Mouse (Mus musculus): Measurements from ENCODE around the gene Map1lc3a. TPM values are rescaled to one million over a fixed set of nuclear protein-coding genes. Genes with fewer than 3 reads are reported as not detected.

Gene Map1lc3a
- total RNA-seq, 2 experiments from 2014 or later = 692 to 703 TPM

DNA sequence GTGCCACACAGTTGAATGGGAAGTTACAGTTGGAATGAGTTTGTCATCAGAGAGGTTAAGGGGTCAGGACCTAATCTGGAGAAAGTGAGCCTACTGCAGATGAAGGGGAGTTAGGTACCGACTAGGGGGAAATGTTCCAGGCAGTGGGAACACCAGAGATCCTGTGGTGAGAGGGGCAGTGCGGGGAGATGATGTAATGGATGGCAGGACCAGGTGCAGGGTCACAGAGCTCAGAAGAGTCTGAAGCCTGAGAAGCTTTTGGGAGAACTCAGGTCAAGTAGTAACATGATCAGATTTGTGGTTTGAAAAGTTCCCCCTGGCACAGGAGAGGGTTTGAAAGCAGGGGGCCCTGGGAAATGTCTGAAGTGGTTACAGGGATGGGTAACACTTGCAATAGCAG is 4.0 kb downstream of the Map1lc3a start:
- DNase-seq = no peak
- intact Hi-C loops (cut with DNase I) = no loop called here

DNA sequence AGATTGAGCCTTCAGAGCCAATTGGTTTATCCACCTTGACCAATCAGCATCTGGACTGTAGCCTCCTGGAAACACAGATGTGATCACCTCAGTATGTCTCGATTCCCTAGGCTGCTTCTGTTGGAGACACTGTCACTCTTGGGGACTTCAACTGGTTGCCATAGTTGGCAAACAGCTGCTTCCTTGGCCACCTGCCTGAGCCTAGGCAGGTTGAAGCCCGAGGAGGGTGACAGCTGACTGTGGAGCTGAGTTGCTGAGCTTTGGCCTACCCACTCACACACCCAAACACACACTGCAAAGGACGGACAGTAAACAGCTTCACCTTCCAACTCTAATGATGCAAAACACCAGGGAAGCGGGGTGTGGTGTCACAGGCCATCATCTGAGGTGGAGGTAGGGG is 7.7 kb downstream of the Map1lc3a start:
- peak; percentile 53 to 75 for DNase-seq
- intact Hi-C loops (cut with DNase I) = no loop called here

DNA sequence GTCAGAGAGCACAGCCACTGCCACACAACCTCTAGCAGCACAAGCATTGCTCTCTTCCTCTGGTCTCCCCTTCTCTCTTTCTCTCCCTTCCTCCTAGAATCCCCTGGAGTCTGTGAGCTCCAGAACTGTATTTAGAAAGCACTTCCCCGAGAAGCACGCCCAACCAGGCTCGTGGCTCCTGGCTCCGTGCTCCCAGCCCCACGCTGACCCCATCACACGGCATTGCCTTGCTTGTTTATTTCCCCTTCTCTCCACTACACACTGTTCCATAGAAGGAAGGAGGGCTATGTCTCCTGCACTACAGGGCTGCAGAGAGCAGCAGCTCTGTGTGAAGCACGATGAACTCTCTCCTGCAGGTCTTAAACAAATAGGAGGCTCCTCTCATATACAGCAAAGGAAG is 8.6 kb downstream of the Map1lc3a start:
- intact Hi-C loops (cut with DNase I) = no loop called here
- peak in 1 of 2 experiments; percentile 53 for DNase-seq

DNA sequence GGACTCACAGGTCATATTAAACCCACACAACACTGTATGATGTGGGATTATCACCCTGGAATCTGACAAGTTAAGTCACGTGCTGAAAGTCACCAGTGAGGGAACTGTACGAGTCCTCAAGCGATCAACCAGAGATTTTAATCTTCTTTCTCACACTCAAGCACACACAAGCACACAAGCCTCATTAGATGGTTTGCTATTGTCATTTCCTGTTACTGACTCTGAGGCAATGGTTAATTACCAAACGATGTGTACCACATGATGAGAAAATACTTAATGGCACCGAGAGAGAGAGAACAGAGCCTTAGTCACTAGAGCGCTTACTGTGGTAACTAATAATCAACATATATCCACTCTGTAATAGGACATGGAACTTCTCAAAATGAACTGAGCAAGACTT is 9.6 kb downstream of the Map1lc3a start:
- intact Hi-C loops (cut with DNase I) = no loop called here
- no peak for DNase-seq

DNA sequence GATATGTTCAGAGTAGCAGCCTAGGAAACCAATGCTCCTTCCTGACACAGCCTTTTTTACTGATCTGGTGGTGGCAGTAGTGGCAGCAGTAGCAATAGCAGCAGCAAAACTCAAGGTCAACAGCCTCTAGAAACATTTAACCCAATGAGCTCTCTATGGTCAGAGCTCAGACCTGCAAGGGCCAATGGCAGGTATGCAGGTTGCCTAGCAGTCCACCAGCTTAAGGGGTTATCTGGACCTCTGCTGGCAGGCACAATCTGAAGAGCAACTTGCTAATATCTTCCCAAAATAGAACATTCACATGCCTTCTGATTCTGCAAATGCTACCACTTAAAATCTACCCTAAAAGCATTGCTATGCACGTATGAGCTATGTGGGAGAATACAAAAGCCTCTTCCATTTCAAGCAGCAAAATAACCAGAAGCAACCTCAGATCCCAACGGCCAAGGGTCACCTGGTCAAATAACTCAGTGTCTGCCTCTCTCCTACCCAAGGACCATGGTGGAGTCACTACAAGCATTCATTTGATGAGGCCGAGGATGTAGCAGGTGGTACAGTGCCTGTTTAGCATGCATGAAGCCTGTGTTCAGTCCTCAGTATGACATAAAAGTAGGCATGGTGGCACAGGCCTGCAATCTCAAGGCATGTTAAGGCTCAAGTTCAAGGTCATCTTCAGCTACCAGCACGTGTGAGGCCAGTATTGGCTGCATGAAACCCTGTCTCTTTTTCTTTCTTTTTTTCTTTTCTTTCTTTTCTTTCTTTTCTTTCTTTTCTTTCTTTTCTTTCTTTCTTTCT is 11.6 kb downstream of the Map1lc3a start:
- intact Hi-C loops (cut with DNase I) = no loop called here
- peak in 1 of 2 experiments; percentile 28 for DNase-seq

DNA sequence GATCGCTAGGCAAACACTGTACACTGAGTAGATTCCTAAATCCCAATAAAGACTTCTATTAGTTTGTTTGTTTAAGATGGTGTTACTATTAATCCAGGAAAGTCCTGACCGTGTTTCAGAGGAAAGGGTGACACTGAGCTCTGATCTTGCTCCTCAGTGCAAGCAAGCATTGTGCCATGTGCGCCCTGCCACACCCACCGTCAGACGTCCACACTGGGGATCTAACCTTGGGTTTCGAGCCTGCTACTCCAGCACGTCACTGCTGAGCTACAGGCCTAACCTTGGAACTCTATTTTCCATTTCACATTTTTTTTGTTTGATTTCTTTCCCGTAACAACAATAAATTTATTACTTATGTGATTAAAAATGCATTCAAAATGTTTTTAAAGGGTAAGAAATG is 14.0 kb downstream of the Map1lc3a start:
- intact Hi-C loops (cut with DNase I) = no loop called here
- no peak for DNase-seq

DNA sequence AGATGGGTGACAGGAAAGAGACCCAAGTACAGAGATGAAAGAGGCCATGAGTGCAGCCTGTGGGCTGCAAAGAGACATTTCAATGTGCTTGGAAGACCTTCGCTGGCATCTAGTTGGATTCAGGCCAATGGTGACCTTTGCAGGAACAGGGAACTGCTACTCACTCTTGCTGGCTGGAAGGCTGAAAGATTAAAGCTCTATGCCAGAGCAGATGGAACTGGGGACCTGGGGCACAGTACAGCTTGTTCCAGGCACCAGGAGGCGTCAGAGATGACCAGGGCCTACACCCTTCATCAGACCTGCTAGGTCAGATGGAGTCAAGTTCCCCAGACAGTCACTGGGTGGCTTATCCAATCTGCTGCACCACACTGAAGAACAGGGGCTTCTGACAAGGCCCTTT is 17.3 kb downstream of the Map1lc3a start:
- DNase-seq = peak; percentile 36 to 53
- intact Hi-C loops (cut with DNase I) = no loop called here

DNA sequence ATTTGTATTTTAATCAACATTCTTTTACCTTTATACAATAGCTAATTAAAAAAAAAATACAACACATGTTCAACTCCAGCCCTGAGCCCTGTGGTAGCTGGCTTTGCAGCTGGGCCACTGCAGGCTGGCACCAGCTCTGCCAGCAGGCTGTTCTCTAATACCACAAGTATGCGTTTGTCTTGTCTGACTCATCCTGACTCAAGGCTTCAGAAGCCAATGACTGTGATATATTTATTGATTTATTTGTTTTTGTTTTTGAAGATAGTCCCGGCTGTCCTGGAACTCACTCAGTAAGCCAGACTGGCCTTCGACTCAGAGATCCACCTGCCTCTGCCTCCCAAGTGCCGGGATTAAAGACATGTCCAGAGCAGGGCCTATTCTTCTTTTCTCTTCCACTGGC is 17.8 kb downstream of the Map1lc3a start:
- DNase-seq = no peak
- intact Hi-C loops (cut with DNase I) = no loop called here

DNA sequence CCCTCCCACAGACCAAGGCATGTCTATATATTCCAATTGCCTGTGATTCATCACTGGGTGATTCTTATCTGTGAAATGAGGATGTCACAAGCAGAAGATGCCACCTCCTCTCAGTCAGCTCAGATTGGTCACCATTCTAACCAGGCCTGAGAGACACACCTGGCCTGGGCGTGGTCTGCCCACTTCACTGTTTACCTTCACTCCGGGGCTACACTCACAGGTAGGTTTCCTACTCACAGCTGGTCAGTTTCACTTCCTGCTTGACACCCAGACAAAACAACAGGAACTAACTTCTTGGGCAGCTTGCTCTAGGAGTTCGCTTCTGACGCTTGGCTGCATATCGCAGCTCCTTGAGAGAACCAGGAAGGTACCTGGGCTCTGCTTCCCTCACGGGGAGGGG is 19.4 kb downstream of the Map1lc3a start:
- no peak for DNase-seq
- intact Hi-C loops (cut with DNase I) = loop anchor here (5.0 kb wide), 1 partner anchor 87 kb away; the partner anchor contains the start of gene Trp53inp2

DNA sequence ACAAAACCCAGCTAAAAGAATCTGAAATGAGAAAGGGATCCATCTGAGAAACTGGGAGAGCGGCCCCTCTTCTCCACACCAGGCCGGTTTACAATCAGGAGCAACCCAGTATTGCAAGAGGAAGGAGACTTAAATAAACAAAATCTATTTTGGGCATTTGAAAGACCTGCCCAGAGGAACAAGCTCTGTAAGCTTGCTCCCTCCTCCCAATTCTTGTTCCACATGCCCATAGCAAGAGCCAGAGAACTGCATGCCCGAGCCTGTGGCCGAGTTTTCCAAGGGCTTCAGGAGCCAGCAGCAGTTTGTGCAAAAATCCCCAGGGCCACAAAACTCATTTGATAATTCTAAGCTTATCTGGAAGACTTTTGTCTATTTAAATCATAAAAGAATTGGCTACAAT is 23.5 kb downstream of the Map1lc3a start:
- intact Hi-C loops (cut with DNase I) = loop anchor here (5.0 kb wide), 1 partner anchor 83 kb away; the partner anchor contains the start of gene Trp53inp2
- DNase-seq = peak in 1 of 2 experiments; percentile 37

DNA sequence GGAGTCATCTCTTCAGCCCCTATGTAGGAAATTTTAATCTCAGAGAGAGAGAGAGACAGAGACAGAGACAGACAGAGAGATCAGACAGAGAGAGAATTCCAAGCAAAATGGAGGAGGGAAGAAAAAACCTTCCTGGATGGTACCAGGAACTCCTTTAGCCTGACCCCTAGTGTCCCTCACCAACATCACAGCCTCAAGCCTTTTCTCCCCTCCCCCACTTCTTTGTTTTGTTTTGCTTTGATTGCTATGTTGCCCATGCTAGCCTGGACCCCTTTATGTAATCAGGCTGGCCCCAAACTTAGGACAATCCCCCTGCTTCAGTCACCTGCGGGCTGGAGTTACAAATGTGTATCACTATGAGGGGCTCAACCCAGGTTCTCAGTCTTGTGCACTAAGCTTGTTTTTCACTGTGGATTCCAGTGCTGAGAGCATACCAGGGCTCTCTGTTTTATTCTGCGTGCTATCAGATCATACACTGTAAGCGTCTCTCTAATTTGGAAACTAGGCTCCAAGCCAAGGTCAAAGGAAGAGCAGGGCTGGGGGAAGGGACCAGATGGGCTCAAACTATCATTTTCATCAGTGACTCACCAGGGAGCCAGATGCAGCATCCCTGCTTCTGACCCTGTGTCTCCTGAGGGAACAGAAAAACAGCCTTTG is 33.0 kb downstream of the Map1lc3a start:
- intact Hi-C loops (cut with DNase I) = no loop called here
- DNase-seq = peak in 1 of 2 experiments; percentile 37

DNA sequence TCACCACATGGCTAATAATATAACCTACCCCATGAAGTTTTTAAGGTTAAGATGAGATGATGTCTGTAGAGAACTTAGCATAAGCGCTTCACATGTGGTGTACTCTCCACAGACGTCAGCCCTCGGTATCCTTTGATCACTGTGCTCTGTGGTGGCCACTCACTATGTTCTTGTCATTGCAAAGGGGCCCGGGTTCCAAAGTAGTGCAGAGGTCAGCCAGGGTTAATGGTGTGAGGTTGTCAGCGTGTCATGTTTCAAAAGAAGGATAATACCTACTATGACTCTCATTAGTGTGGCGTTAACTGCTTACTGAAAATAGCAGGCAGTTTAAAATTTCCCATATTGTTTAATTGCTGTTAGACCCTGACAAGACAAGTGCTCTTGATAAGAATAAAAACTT is 37.6 kb downstream of the Map1lc3a start:
- intact Hi-C loops (cut with DNase I) = no loop called here
- no peak for DNase-seq

DNA sequence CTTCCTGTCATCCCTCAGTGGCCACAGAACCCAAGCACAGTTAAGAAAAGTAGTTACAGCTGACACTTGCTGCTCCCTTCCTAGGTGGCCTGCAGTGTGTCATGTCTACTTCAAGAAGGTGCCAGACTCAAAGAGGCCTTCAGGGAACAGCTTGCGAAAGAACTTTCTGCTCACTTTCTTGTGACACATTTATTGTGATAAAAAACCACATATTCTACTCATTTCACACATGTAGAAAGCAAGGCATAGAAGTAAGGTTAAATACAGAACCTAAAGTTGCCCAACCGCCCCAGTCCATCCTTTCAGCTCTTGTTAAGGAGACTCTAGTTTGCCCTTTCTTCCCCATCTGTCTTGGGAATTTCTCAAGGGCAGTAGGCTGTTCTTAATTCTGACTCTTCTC is 42.5 kb downstream of the Map1lc3a start:
- DNase-seq = no peak
- intact Hi-C loops (cut with DNase I) = no loop called here

DNA sequence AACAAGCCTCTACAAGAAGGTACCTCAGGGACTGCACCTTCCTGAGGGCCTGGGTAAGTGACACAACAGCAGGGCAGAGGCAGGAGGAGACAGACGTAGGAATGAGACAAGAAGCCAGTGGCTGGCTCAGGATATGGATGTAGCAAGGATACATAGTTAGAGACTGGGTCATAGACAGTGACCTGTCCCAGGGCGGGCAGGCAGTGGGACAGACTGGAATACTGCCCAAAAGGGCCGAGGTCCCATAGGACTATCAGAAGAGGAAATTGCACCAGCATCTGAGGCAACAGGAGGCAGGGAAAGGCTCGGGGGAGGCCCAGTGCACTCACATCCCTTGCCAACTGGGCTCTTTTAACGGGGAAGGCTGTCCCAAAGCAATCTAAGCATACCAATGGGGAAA is 44.5 kb downstream of the Map1lc3a start:
- intact Hi-C loops (cut with DNase I) = no loop called here
- peak; percentile 21 to 47 for DNase-seq

DNA sequence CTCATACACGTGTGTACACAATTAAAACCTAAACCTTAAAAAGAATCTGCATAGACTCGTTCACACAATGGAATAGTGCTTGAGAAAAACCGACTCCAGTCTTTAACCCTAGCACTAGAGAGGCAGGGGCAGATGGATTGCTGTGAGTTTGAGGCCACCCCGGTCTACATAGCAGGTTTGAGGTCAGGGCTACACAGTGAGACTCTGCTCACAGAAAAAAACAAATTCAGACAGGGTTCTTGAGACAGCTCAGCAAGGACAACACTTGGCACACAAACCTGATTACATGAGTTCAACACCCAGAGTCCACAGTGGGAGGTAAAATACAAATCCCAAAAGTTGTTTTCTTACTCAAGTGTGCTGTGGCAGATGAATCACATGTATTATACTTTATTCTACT is 49.9 kb downstream of the Map1lc3a start:
- no peak for DNase-seq
- intact Hi-C loops (cut with DNase I) = no loop called here

Other genes starting within 250 kb of the Map1lc3a start
- 10 to 100 TPM in 1 of 2 experiments, 1 to 10 TPM in 1; 8.8 to 11.3 TPM for gene Ahcy, start 201.8 kb upstream of the Map1lc3a start, total RNA-seq (2021)
- gene Itch, start 142.8 kb upstream of the Map1lc3a start, total RNA-seq (2021) = 10 to 100 TPM; 36.4 to 38.0 TPM
- 100 to 1,000 TPM; 177 to 185 TPM for gene Dynlrb1, start 39.8 kb upstream of the Map1lc3a start, total RNA-seq (2021)
- 10 to 100 TPM; 29.6 TPM for gene Pigu, start 81.1 kb downstream of the Map1lc3a start, total RNA-seq (2021)
- 100 to 1,000 TPM; 560 to 604 TPM for gene Trp53inp2, start 104.8 kb downstream of the Map1lc3a start, total RNA-seq (2021)
- gene Ncoa6, start 197.6 kb downstream of the Map1lc3a start, total RNA-seq (2021) = 10 to 100 TPM; 33.4 to 34.7 TPM
- 10 to 100 TPM; 34.1 to 34.2 TPM for gene Acss2, start 241.7 kb downstream of the Map1lc3a start, total RNA-seq (2021)
- under 1 TPM; 0.74 to 0.78 TPM for gene Ggt7, start 241.9 kb downstream of the Map1lc3a start, total RNA-seq (2021)